Mouse (Mus musculus) lung, adult 2 months (tissue): ENCODE measurements around the gene Prss34. TPM values are rescaled to one million over a fixed set of nuclear protein-coding genes. Genes with fewer than 3 reads are reported as not detected.

Source experiments
- DNase-seq: peaks from one replicate; pipeline ENCODE4 v3.0.0; 2022
- H3K4me1 ChIP-seq: fragments of 200-500 bp; 2 replicates; pipeline ENCODE4 v1.6.1; 2011; ENCODE audit warnings: low read length; ENCODE audit not compliant: control insufficient read depth, insufficient read depth
- H3K4me3 ChIP-seq: fragments of 200-500 bp; replicated peaks from 2 replicates; pipeline ENCODE3; 2011; ENCODE audit warnings: low read depth, mild to moderate bottlenecking, control low read depth, low read length; ENCODE audit errors: extremely low read depth
- CTCF ChIP-seq: fragments of 200-500 bp; IDR thresholded peaks from 2 replicates; pipeline ENCODE4 v1.5.1; 2011; ENCODE audit warnings: mild to moderate bottlenecking, low read length, control low read depth; ENCODE audit not compliant: insufficient read depth
- POLR2A ChIP-seq: fragments of 200-500 bp; IDR thresholded peaks from 2 replicates; pipeline ENCODE4 v1.6.1; 2011; ENCODE audit warnings: low read depth, mild to moderate bottlenecking, control low read depth, low read length, borderline replicate concordance; ENCODE audit errors: extremely low read depth
- WGBS: fragments of 180-500 bp; shearing (Covaris S2); methylation state at CpG from one replicate; pipeline ENCODE4 v1.1.7; 2018; 5-methylcytosine and 5-hydroxymethylcytosine counted together
- polyA plus RNA-seq: library from polyadenylated mRNA; depleted of rRNA; stranded (reverse); fragments of >200 nt; gene quantifications from 2 replicates; pipeline ENCODE4 v1.2.3, GENCODE M21; 2012; rRNA removed

Gene Prss34
- polyA plus RNA-seq, 1 experiment: 0.46 TPM

DNA sequence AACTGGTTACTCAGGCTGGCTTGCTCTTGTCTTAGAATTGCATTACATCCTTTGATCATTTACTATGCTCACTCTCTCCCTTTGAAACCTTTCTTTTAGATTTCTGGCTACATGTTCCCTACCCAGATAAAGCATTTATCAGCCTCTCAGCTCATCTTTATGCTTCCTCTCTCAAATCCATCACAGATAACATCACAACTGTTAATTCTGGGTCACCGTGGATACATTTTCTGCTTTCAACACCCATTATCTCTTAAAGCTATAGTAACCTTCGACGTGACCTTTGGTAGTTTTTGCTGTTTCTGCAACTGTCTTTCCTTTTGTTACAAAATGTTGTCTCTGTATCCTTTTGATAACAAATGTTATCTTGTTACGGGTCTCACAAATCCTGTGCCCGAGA, 4.7 kb upstream of the Prss34 start:
- TF ChIP-seq POLR2A (no peak), CTCF (no peak)
- H3K4me3 ChIP-seq: no peak overlapping the region
- no peak for DNase-seq
- 38% methylated on average over 5 of the region's 5 CpGs for WGBS
- H3K4me1 ChIP-seq: no peaks in the 10 kb centered on the region

DNA sequence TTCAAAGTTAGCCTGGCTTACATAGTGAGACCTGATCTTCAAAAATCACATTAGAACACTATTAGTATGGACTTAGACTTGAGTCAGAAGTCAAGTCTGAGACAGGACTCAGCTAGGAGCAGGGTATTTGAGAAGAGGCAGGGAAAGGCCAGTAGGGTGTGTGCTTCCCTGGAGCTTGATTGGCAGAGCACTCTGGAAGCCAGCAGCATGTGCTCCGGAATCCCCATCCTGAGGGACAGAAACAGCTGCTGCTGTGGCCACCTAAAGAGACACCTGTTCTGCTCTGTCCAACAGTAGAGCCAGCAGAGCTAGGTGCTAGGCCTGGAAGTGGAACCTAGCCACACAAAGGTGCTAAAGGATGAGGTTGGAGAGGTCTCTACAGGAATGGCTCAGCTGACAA, 4.1 kb upstream of the Prss34 start:
- DNase-seq: no peak
- no peak for TF ChIP-seq CTCF
- TF ChIP-seq POLR2A: no peak
- Histone ChIP-seq H3K4me1 (no peaks in the 10 kb centered on the region), H3K4me3 (no peak overlapping the region)
- 54% methylated on average over 1 of the region's 1 CpGs for WGBS

DNA sequence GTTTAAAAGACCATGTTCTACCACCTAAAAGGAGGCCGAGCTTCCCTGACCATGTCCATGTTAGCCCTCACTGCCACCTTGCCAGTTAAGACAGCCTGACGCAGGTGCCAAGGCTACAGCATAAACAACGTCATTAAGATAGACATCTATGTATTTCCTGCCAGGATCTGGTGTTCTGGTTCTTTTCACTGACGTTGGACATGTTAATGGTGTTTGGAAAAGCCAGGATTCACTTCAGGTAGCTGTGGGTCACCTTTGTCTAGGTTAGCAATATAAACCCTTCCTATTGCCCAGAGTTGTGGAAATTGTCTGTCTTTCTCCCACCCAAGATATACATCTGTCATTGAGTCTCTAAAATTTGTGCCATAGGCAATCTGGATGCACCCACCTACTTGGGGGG, 10.2 kb downstream of the Prss34 start, which contains the start of gene Prss28:
TSS of gene Prss28 (plus strand) at position 301 of the 400 bp plus-strand sequence.
- Histone ChIP-seq H3K4me1 (no peaks in the 10 kb centered on the region), H3K4me3 (no peak within 1 kb of the TSS)
- DNase-seq: no peak
- TF ChIP-seq CTCF (no peak), POLR2A (no peak)
- WGBS: 25% methylated on average over 4 of the region's 4 CpGs

DNA sequence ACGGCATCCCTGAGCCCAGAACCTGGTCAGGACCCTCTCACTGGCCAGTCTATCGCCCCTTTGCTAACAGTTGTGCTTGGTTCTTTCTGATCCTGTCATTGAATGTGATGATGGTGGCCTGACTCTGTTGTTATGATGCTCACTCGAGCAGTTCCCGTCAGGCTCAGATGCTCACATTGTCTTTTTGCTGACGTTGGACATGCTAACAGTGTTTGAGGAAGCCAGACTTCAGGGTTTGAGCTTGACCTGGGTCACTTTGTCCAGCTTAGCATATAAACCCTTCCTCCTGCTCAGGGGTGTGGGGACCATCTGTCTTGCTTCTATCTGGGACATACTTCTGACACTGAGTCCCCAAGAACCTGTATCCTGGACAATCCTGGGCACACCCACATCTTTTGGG, 20.2 kb downstream of the Prss34 start, which contains the start of gene Prss29:
TSS of gene Prss29 (plus strand) at position 301 of the 400 bp plus-strand sequence.
- TF ChIP-seq CTCF (no peak), POLR2A (no peak)
- Histone ChIP-seq H3K4me1 (no peaks in the 10 kb centered on the region), H3K4me3 (no peak within 1 kb of the TSS)
- no peak for DNase-seq
- WGBS: 65% methylated on average over 5 of the region's 5 CpGs

DNA sequence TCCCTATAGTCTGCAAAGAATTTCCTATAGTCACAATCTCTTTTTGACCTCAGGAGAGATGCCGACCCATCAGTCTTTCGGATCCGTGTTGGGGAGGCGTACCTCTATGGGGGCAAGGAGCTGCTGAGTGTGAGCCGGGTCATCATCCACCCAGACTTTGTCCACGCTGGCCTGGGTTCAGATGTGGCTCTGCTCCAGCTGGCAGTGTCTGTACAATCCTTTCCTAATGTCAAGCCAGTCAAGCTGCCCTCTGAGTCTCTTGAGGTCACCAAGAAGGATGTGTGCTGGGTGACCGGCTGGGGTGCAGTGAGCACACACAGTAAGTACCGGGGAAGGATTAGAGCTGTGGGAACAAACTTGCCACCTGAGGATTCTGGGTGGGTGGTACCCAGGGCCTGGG, 22.6 kb downstream of the Prss34 start:
- WGBS: 72% methylated on average over 8 of the region's 8 CpGs
- H3K4me3 ChIP-seq: no peak overlapping the region
- no peak for DNase-seq

DNA sequence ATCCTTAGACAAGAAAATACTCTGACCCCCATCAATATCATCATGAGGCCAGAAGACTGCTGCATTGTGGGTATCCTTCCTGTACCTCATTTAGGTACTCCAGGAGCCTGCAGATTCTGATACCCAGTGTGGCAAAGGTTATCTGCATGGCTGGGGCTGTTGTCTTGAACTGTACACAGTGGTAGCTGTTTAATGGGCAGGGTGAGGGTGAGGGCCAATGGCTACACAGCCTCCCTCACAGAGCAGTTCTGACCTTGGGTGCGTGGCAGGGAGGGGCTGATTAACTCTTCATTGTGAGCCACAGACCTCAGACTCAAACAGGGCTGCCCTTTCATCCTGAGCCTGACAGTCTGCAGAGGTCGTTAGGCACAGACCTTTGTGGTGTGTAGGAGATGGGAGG, 24.7 kb downstream of the Prss34 start:
- 12% methylated on average over 2 of the region's 2 CpGs for WGBS

More for the DNA sequence above, 22.6 kb downstream of the Prss34 start:
- TF ChIP-seq CTCF (no peak), POLR2A (no peak)
- H3K4me1 ChIP-seq: no peaks in the 10 kb centered on the region

DNA sequence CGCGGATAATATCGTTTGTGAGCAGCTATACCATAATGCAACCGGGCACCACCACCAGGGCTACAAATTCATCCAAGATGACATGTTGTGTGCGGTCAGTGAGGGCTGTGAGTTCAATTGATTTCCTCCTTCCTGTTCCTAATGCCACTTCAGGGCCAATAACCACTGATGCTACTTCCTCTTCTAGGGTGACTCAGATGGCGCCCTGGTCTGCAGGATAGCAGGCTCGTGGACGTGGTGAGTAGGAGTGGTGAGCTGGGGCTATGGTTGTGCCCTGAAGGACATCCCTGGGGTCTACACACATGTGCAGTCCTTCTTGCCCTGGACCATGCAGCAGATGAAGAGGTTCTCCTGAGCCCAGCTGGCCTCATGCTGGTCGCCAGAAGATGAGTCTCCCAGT, 34.1 kb downstream of the Prss34 start:
- Histone ChIP-seq H3K4me3 (no peak overlapping the region), H3K4me1 (no peaks in the 10 kb centered on the region)
- 48% methylated on average over 9 of the region's 9 CpGs for WGBS
- DNase-seq: no peak
- TF ChIP-seq CTCF: no peak
- no peak for TF ChIP-seq POLR2A

More for the DNA sequence above, 24.7 kb downstream of the Prss34 start:
- Histone ChIP-seq H3K4me1 (no peaks in the 10 kb centered on the region), H3K4me3 (no peak overlapping the region)
- no peak for DNase-seq
- no peak for TF ChIP-seq POLR2A

DNA sequence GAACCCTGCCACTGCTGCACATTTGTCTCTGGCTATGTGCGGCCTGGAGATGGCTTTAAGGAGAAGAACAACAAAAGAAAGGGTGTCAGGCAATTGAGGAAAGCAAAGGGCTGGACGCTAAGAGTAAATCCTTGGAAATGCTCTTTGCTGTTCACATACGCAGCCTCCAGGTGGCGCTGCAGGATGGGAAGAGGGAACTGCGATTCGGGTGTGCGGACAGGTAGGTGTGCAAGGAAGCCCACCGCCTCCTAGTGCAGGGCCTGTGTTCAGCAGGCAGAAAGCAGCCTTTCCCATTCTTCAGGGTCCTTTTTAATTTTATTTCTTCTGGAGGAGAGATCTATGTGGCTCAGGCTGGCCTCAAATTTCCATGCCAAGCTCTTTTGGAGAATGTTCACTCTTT, 35.7 kb downstream of the Prss34 start:
- Histone ChIP-seq H3K4me3 (no peak overlapping the region), H3K4me1 (no peaks in the 10 kb centered on the region)
- WGBS: 4% methylated on average over 8 of the region's 8 CpGs
- no peak for TF ChIP-seq POLR2A
- peak; percentile 86 for TF ChIP-seq CTCF
- DNase-seq: peak; percentile 45

DNA sequence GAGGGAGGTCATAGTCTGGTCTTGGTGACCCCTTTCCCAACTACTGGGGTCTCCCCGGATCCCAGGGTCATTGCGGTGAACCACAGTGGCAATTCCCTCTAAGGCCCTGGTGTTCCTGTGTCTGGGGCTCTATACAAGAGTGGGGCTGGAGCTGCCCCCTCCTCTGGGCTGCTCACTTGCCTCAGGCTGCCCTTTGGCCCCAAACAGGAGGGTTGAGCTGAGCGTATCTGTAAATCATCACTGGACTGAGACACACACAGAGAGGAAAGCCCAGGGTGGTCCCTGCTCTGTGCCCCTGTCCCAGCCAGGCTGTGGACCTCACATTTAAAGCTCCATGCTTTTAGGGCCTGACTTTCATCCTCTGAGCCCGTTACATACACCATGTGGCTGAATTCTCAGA, 40.0 kb downstream of the Prss34 start:
- no peaks in the 10 kb centered on the region for H3K4me1 ChIP-seq
- DNase-seq: no peak
- WGBS: 80% methylated on average over 4 of the region's 4 CpGs
- TF ChIP-seq CTCF: no peak
- TF ChIP-seq POLR2A: no peak
- H3K4me3 ChIP-seq: no peak overlapping the region

DNA sequence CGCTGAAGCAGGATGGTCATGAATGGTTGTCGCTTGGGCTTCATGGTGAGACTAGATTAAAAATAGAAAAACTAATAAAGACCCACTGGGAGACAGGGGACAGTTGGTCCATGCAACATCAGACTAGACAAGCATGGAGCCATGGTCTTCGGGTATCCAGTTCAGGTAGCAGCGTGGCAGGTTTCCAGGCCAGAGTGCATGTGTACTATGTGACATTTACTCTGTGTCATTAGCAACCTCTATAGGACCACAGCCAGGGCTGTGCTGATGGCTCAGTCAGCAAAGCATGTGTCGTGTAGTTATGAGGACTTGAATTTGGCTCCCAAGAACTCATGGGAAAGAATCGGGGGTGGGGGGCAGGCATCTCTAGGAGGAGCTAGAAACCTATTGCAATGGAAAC, 41.8 kb downstream of the Prss34 start:
- no peak for DNase-seq
- TF ChIP-seq POLR2A (no peak), CTCF (no peak)
- Histone ChIP-seq H3K4me3 (no peak overlapping the region), H3K4me1 (no peaks in the 10 kb centered on the region)
- 84% methylated on average over 6 of the region's 6 CpGs for WGBS

DNA sequence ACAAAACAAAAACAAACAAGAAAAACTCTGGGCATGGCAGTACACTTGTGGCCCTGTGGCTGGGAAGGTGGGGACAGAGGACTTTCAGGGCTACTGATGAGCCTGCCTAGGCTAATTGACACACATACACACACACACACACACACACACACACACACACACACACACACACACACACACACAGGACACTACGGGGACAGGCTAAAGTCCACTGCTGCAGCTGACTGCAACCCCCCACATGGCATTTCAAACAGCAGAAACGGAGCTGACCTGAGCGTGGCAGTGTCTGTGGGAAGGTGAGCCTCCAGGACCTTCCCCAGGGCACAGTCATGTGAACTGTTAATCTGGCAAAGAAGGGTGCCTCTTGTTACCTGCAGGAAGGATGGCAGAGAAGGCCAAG, 43.3 kb downstream of the Prss34 start:
- no peaks in the 10 kb centered on the region for H3K4me1 ChIP-seq
- no peak for DNase-seq
- no peak overlapping the region for H3K4me3 ChIP-seq
- TF ChIP-seq POLR2A: no peak
- TF ChIP-seq CTCF: no peak
- 60% methylated on average over 3 of the region's 3 CpGs for WGBS

DNA sequence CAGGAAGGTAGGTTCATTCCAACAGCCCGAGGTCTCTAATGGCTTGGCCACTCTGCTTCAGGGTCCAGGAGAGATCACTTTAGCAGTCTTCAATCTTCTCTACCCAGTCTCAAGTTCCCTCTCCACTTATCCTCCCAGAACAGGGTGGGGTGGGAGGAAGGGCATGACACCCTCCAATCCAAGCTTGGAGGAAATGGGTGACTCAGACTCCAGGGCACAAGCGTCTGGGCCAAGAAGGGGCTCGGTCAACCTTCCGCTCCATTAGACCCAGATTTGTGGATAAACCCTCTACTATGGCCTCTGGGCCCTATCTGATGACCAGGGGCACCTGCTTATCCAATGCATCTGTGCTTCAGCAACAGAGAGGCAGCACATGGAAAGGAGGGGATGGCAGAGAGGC, 47.3 kb downstream of the Prss34 start, which contains the start of gene Tpsab1:
TSS of gene Tpsab1 (minus strand) at position 101 of the 400 bp plus-strand sequence.
- TF ChIP-seq CTCF: no peak
- no peak for TF ChIP-seq POLR2A
- H3K4me3 ChIP-seq: no peak within 1 kb of the TSS
- no peak for DNase-seq
- H3K4me1 ChIP-seq: no peaks in the 10 kb centered on the region
- WGBS: 78% methylated on average over 4 of the region's 4 CpGs

Other genes starting within 250 kb of the Prss34 start
- 340 and 393 TPM in 2 replicates for gene Tmem204, start 214.8 kb upstream of the Prss34 start, polyA plus RNA-seq
- 17.9 and 19.2 TPM in 2 replicates for gene Telo2, start 182.4 kb upstream of the Prss34 start, polyA plus RNA-seq
- not detected in 2 replicates for gene Ptx4, start 177.6 kb upstream of the Prss34 start, polyA plus RNA-seq
- gene Clcn7, start 165.0 kb upstream of the Prss34 start, polyA plus RNA-seq: 35.3 and 44.6 TPM in 2 replicates
- not detected in 2 replicates for gene Ccdc154, start 135.9 kb upstream of the Prss34 start, polyA plus RNA-seq
- 6.2 and 6.9 TPM in 2 replicates for gene Gm38655, start 122.9 kb upstream of the Prss34 start, polyA plus RNA-seq
- gene BC003965, start 113.8 kb upstream of the Prss34 start, polyA plus RNA-seq: 9.4 and 10.2 TPM in 2 replicates
- gene Unkl, start 110.0 kb upstream of the Prss34 start, polyA plus RNA-seq: 29.8 and 32.0 TPM in 2 replicates
- 46.3 and 55.6 TPM in 2 replicates for gene Gnptg, start 58.3 kb upstream of the Prss34 start, polyA plus RNA-seq
- 16.9 TPM in 2 replicates for gene Tsr3, start 58.2 kb upstream of the Prss34 start, polyA plus RNA-seq
- 23.8 and 28.3 TPM in 2 replicates for gene Baiap3, start 42.0 kb upstream of the Prss34 start, polyA plus RNA-seq
- gene Ube2i, start 23.8 kb upstream of the Prss34 start, polyA plus RNA-seq: 138 and 178 TPM in 2 replicates
- not detected in 2 replicates for gene Prss28, start 10.3 kb downstream of the Prss34 start, polyA plus RNA-seq
- not detected in 2 replicates for gene Prss29, start 20.3 kb downstream of the Prss34 start, polyA plus RNA-seq
- 0.27 and 0.32 TPM in 2 replicates for gene Tpsab1, start 47.2 kb downstream of the Prss34 start, polyA plus RNA-seq
- 6.4 and 6.5 TPM in 2 replicates for gene Tpsb2, start 67.9 kb downstream of the Prss34 start, polyA plus RNA-seq
- gene Tpsg1, start 70.9 kb downstream of the Prss34 start, polyA plus RNA-seq: 0.17 and 0.65 TPM in 2 replicates
- 1.9 and 3.2 TPM in 2 replicates for gene Cacna1h, start 135.4 kb downstream of the Prss34 start, polyA plus RNA-seq
- 11.4 and 11.9 TPM in 2 replicates for gene Tekt4, start 156.2 kb downstream of the Prss34 start, polyA plus RNA-seq
- gene Sstr5, start 198.9 kb downstream of the Prss34 start, polyA plus RNA-seq: 0.06 and 0.08 TPM in 2 replicates